Mouse (Mus musculus): ENCODE results near the gene Ankrd54. TPM values are rescaled to one million over a fixed set of nuclear protein-coding genes. Genes with fewer than 3 reads are reported as not detected.

Ankrd54 gene
- polyA plus RNA-seq, 1 experiment from 2014 or later = 29.0 TPM

DNA sequence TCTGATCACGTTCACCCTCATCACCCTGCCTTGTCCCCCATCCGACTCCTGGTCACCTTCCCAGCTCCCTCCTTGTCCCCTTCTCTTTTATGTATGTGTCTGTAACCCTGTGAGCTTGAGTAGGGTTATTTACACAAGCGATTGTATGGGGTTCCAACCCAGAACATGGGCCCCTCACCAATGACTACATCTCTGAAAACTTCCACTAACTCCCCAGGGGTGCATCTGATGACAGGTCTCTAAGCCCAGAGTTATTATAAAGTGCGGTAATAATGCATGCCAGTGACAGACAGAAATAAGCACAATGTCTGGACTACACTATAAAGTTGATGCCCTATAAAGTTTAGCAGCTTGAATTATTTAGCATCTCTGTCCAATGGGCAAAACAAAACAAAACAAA lies 37.7 kb upstream of the Ankrd54 start:
- Histone ChIP-seq H3K4me1 (replicated peaks) (peaks cover 72% of the 10 kb centered on the region), H3K9me3 (replicated peaks) (no peaks in the 10 kb centered on the region), H3K9ac (no peak overlapping the region), H3K36me3 (peaks cover 10% of the 10 kb centered on the region), H3K27ac (ENCODE audit: poor library complexity, severe bottlenecking) (peak overlapping the region; percentile 98), H3K4me2 (no peak overlapping the region), H3K27me3 (replicated peaks) (no peaks in the 10 kb centered on the region), H3K4me3 (no peak overlapping the region)
- 71% methylated on average over 4 of the region's 4 CpGs for WGBS
- no peak for ATAC-seq (ENCODE audit: insufficient number of reproducible peaks, low FRiP score)

DNA sequence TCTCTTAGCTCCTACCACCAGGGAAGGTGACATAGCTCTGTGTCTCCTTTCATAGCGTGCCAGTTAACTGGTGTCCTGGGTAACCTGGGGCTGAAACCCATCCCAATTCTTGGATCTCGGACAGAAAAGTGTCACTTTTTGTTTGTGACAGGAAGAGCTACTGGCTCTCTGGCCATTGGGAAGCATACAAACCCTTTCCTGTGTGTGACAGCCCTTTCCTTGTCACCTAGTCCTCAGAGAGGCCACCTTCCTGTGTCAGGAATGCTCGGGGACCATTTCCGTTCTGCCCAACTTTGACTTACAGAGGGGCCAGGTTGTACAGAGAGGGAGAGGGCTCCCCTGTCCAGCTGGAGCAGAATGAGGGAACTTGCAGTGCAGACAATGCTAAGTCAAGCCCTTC lies 36.8 kb upstream of the Ankrd54 start:
- Histone ChIP-seq H3K9ac (no peak overlapping the region), H3K27ac (ENCODE audit: poor library complexity, severe bottlenecking) (peak overlapping the region; percentile 98), H3K9me3 (replicated peaks) (no peaks in the 10 kb centered on the region), H3K27me3 (replicated peaks) (no peaks in the 10 kb centered on the region), H3K36me3 (peaks cover 17% of the 10 kb centered on the region), H3K4me2 (peak overlapping the region; percentile 26), H3K4me3 (no peak overlapping the region), H3K4me1 (replicated peaks) (peaks cover 71% of the 10 kb centered on the region)
- WGBS = 47% methylated on average over 4 of the region's 4 CpGs
- ATAC-seq (ENCODE audit: insufficient number of reproducible peaks, low FRiP score) = 0 out of 2 replicates have a peak, but pooled peaks have one; percentile 15

- Histone ChIP-seq H3K4me3 (no peak overlapping the region), H3K36me3 (peaks cover 23% of the 10 kb centered on the region), H3K4me2 (peak overlapping the region; percentile 26; the same call in 1 of the 2 replicates), H3K27ac (ENCODE audit: poor library complexity, severe bottlenecking) (peak overlapping the region; percentile 98), H3K4me1 (replicated peaks) (peaks cover 71% of the 10 kb centered on the region), H3K9me3 (replicated peaks) (no peaks in the 10 kb centered on the region), H3K27me3 (replicated peaks) (no peaks in the 10 kb centered on the region), H3K9ac (no peak overlapping the region)
- WGBS = 39% methylated on average over 7 of the region's 7 CpGs
- ATAC-seq (ENCODE audit: insufficient number of reproducible peaks, low FRiP score) = peak; percentile 48; the same call in 1 of the 2 replicates
These were observed 36.2 kb upstream of the Ankrd54 start for GRCm38 (mm10) chr15:79098868-79099267.

- H3K9ac ChIP-seq = peak overlapping the region; percentile 47; the same call in 1 of the 2 replicates
- peak overlapping the region; percentile 98 for H3K27ac ChIP-seq (ENCODE audit: poor library complexity, severe bottlenecking)
- no peaks in the 10 kb centered on the region for H3K27me3 ChIP-seq (replicated peaks)
- H3K36me3 ChIP-seq = peaks cover 29% of the 10 kb centered on the region
- H3K9me3 ChIP-seq (replicated peaks) = no peaks in the 10 kb centered on the region
- ATAC-seq (ENCODE audit: insufficient number of reproducible peaks, low FRiP score) = no peak
- H3K4me2 ChIP-seq = peak overlapping the region; percentile 26
- peaks cover 71% of the 10 kb centered on the region for H3K4me1 ChIP-seq (replicated peaks)
- H3K4me3 ChIP-seq = no peak overlapping the region
- 43% methylated on average over 5 of the region's 5 CpGs for WGBS
These were observed 35.5 kb upstream of the Ankrd54 start for GRCm38 (mm10) chr15:79098220-79098619.

DNA sequence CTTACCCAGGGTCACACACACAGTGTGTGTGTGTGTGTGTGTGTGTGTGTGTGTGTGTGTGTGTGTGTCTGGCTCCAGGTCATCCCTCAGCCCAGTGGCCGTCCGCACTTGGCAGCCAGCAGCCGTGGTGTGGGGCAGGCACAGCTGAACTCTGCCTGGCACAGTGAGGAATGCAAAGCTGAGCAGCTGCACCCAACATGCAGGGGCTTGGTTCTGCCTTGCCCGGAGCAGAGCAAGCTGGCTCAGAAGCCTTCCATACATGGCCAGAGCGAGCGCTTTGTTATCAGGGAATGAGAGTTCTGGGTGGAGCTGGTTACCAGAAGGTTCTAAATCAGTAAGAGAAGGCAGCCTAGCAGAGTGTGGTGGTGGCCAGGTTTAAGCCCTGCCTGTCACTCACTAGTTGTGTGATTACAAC lies 34.9 kb upstream of the Ankrd54 start:
- Histone ChIP-seq H3K4me2 (peak overlapping the region; percentile 26), H3K9me3 (replicated peaks) (no peaks in the 10 kb centered on the region), H3K4me3 (no peak overlapping the region), H3K36me3 (peaks cover 34% of the 10 kb centered on the region), H3K4me1 (replicated peaks) (peaks cover 71% of the 10 kb centered on the region), H3K9ac (peak overlapping the region; percentile 47), H3K27me3 (replicated peaks) (no peaks in the 10 kb centered on the region), H3K27ac (ENCODE audit: poor library complexity, severe bottlenecking) (peak overlapping the region; percentile 98)
- ATAC-seq (ENCODE audit: insufficient number of reproducible peaks, low FRiP score) = peak; percentile 67
- 4% methylated on average over 6 of the region's 6 CpGs for WGBS

GRCm38 (mm10) chr15:79097135-79097534 lies 34.4 kb upstream of the Ankrd54 start:
- Histone ChIP-seq H3K27ac (ENCODE audit: poor library complexity, severe bottlenecking) (peak overlapping the region; percentile 98), H3K9ac (peak overlapping the region; percentile 47), H3K4me2 (peak overlapping the region; percentile 26), H3K4me1 (replicated peaks) (peaks cover 66% of the 10 kb centered on the region), H3K9me3 (replicated peaks) (no peaks in the 10 kb centered on the region), H3K27me3 (replicated peaks) (no peaks in the 10 kb centered on the region), H3K4me3 (no peak overlapping the region), H3K36me3 (peaks cover 39% of the 10 kb centered on the region)
- 27% methylated on average over 2 of the region's 2 CpGs for WGBS
- no peak for ATAC-seq (ENCODE audit: insufficient number of reproducible peaks, low FRiP score)

DNA sequence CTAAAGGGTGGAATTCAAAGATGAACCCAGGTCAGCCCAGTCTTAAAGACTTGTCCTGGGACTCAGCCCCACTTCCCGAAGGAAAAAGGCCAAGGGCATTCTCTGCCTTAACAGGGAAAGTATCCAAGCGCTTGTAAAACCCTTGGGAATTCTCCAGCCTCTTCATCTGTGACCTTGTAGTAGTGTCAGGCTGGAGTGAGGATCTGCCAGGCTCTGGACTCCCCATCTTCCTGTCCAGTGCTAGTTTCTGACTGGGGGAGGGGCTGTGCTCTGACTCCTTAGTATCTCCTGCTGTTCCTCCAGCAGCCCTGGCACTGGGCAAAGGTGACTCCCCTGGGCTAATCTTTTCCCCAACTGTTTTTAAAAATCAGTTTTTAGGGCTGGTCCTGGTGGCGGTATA lies 33.9 kb upstream of the Ankrd54 start:
- 42% methylated on average over 3 of the region's 3 CpGs for WGBS

GRCm38 (mm10) chr15:79095483-79095882 lies 32.8 kb upstream of the Ankrd54 start:
- Histone ChIP-seq H3K9me3 (replicated peaks) (no peaks in the 10 kb centered on the region), H3K27ac (ENCODE audit: poor library complexity, severe bottlenecking) (no peak overlapping the region), H3K4me3 (no peak overlapping the region), H3K4me1 (replicated peaks) (peaks cover 50% of the 10 kb centered on the region), H3K9ac (no peak overlapping the region), H3K36me3 (peaks cover 55% of the 10 kb centered on the region), H3K27me3 (replicated peaks) (no peaks in the 10 kb centered on the region), H3K4me2 (no peak overlapping the region)
- 85% methylated on average over 5 of the region's 5 CpGs for WGBS
- no peak for ATAC-seq (ENCODE audit: insufficient number of reproducible peaks, low FRiP score)

More for the DNA sequence above, 33.9 kb upstream of the Ankrd54 start:
- no peak for ATAC-seq (ENCODE audit: insufficient number of reproducible peaks, low FRiP score)
- no peak overlapping the region for H3K4me3 ChIP-seq
- no peaks in the 10 kb centered on the region for H3K9me3 ChIP-seq (replicated peaks)
- no peaks in the 10 kb centered on the region for H3K27me3 ChIP-seq (replicated peaks)
- peak overlapping the region; percentile 98 for H3K27ac ChIP-seq (ENCODE audit: poor library complexity, severe bottlenecking)
- peak overlapping the region; percentile 29 for H3K9ac ChIP-seq
- H3K4me1 ChIP-seq (replicated peaks) = peaks cover 60% of the 10 kb centered on the region
- peaks cover 45% of the 10 kb centered on the region for H3K36me3 ChIP-seq
- no peak overlapping the region for H3K4me2 ChIP-seq

DNA sequence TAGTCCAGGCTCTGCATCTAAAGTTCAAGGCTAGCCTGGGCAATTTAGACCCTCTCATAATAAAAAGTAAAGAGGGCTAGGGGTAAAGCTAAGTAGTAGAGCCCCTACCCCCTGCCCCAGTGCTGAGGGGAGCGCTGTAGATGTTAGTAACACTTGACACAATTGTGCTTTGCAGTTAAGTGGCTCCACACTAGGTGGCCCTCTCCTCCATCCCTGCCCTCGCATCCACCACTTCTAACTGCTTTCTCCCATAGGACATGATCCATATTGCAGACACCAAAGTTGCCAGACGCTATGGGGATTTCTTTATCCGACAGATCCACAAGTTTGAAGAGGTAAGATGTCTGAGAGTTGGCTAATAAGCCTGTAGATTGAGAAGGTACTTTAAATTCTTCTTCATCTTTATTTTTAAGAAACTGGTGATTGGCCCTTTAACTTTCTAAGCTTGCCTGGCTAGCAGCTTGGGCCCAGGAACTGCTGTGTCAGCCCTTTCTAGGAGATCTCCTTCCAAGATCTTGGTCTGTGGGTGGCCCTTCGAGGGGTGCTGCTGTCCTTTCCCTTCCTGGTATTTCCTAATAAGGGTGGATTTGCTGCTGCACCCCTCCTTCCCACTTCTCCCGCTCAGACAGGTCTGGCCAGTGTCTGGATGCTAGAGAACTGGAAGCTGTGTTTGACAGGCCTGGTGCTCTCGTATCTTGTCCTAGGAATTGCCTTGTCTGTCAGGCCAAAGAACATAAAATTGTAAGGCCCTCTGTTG lies 30.6 kb upstream of the Ankrd54 start:
- Histone ChIP-seq H3K4me2 (no peak overlapping the region), H3K9ac (no peak overlapping the region), H3K4me1 (replicated peaks) (peaks cover 27% of the 10 kb centered on the region), H3K4me3 (no peak overlapping the region), H3K27me3 (replicated peaks) (no peaks in the 10 kb centered on the region), H3K36me3 (peaks cover 78% of the 10 kb centered on the region), H3K27ac (ENCODE audit: poor library complexity, severe bottlenecking) (no peak overlapping the region), H3K9me3 (replicated peaks) (no peaks in the 10 kb centered on the region)
- ATAC-seq (ENCODE audit: insufficient number of reproducible peaks, low FRiP score) = no peak
- 51% methylated on average over 7 of the region's 7 CpGs for WGBS

DNA sequence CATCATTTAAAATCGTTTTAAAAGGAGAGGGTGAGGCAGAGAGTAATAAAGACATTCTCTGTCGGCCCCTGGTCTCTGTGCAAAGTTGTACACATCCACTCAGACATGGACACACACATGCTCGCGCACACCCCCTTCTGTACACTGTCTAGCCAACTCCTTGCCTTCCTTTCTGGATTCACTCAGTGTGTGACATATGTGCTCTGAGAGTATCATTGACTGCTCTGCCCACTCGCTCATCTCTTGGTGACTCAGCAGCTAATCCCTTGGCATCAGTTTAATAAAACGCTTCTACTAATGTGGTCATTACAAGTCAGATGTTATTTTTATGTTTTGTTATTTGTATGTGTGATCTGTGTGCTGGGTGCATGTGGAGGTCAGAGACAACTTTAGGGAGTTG lies 29.6 kb upstream of the Ankrd54 start:
- peaks cover 85% of the 10 kb centered on the region for H3K36me3 ChIP-seq
- no peak for ATAC-seq (ENCODE audit: insufficient number of reproducible peaks, low FRiP score)
- peaks cover 18% of the 10 kb centered on the region for H3K4me1 ChIP-seq (replicated peaks)
- no peaks in the 10 kb centered on the region for H3K27me3 ChIP-seq (replicated peaks)
- H3K27ac ChIP-seq (ENCODE audit: poor library complexity, severe bottlenecking) = no peak overlapping the region
- no peak overlapping the region for H3K4me2 ChIP-seq
- 91% methylated on average over 6 of the region's 6 CpGs for WGBS
- H3K9me3 ChIP-seq (replicated peaks) = no peaks in the 10 kb centered on the region
- H3K9ac ChIP-seq = no peak overlapping the region
- no peak overlapping the region for H3K4me3 ChIP-seq

DNA sequence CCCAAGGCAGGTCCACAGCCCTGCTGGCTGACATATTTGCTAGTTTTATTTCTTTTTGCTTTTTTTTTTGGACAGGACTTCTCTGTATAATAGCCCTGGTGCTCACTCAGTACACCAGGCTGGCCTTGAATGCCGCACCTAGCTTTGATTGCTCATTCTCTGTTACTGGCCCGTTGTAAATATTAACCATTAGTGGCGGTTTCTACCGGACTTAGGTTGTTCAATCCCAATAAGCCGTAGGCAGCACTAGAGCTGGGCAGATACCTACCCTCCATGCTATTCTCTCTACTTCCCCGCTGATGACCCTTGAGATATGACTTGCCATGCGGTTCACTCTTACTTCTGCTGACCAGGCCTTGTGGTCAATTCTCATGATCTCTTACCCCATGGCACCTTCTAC lies 16.9 kb upstream of the Ankrd54 start:
- Histone ChIP-seq H3K36me3 (peaks cover 79% of the 10 kb centered on the region), H3K27me3 (replicated peaks) (no peaks in the 10 kb centered on the region), H3K9ac (no peak overlapping the region), H3K4me1 (replicated peaks) (peaks cover 12% of the 10 kb centered on the region), H3K4me3 (no peak overlapping the region), H3K9me3 (replicated peaks) (no peaks in the 10 kb centered on the region), H3K4me2 (no peak overlapping the region), H3K27ac (ENCODE audit: poor library complexity, severe bottlenecking) (no peak overlapping the region)
- no peak for ATAC-seq (ENCODE audit: insufficient number of reproducible peaks, low FRiP score)
- WGBS = 95% methylated on average over 7 of the region's 7 CpGs
